Mouse (Mus musculus): ENCODE measurements around the gene Pdcd2. TPM values are rescaled to one million over a fixed set of nuclear protein-coding genes. Genes with fewer than 3 reads are reported as not detected.

The Pdcd2 gene
- total RNA-seq, 2 experiments from 2014 or later = 8.4 to 8.8 TPM

DNA sequence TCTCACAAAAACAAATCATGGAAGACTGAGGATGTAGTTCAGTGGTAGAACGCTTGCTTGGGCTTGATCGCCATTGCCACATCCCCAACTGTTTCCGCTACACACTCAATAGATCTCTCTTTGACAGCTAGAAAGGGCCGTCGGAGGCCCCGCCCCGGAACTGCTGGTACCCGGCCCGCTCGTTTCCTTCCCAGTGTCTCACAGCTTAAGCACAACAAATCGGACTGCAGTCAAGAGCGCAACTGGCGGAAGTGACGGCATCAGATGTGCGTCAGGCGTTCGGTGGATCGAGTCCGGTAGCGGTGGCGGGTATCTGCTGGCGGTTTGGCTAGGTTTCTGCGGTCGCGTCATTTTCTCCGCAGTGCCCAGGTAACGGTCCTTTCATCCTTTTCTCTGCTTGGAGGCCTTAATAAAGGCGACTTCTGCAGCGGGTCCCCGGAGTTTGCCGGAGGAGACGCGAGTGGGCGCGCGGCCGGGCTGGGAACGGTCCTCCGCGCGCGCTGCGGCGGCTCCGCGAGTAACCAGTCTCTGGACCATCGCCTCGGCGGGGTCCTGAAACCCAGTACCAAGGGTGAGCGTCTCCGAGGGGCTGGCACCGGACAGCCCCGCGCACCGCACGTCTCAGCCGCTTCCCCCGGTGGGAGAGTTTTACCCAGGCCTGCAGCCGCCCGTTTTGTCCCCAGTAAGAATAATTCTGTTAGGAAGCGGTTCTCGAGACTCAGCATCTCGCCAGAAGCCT is 27.3 kb downstream of the Pdcd2 start, which contains the start of the genes Psmb1 and Tbp:
Gene Psmb1, minus strand, starts transcription at position 96 of the 739 bp plus-strand sequence.
Gene Tbp, plus strand, starts transcription at position 233 of the 739 bp plus-strand sequence.
- ATAC-seq (replicated peaks; ENCODE audit: low FRiP score, poor library complexity, severe bottlenecking) = peak; percentile 89

DNA sequence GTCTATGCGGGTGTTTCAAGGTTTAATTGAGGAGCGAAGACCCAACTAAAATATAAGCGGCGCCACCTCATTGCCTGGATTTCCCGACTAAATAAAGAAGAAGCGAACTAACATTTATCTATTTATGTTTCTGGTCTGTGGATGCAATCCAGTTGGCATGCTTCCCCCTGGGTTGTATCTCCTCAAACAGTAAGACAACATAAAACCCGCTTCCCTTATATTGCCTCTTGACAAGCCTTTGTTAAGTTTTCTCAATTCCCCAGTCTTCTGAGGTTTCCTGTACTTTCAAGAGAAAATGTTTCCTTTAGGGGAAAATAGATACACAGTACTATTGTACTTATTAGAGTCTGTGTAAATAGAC is 28.4 kb downstream of the Pdcd2 start:
- ATAC-seq (replicated peaks; ENCODE audit: low FRiP score, poor library complexity, severe bottlenecking) = no peak

DNA sequence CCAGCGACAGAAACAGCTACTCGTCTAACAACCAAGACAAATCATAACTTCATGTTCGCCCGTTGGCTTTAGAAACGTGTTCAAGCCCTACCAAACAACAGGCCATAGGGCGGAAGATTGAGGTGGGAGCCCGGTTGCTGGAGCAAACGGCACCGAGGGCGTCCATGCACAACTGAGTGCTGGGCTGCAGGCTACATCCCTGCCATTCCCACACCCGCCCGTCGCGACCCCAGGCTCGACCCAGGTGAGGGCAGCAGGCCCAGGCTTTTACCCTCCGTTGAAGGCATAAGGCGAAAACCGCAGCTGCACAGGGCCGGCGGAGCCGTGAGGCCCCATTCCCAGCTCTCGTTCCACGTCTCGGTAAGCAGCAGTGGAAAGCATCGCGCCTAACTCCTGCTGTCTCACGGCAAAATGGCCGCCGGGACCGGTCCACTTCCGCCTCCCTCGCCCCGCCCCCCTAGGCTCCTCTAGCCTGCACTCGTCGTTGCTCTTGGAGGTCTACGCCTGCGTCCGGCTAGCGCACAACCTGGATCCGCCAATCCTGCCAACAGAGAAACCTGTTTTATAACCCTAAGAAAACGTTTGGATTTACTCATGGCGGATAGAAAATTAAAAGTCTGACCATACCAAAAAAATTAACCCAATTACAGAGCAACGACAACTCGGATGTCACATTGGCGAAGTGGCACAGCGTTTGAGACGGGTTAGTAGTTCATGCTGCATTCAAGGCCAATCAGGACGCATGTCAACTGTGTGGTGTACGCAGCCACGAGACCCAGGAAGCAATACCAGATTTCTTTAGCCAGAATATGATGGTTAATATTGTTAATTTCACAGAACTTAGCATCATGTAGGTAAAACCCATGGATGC is 29.0 kb downstream of the Pdcd2 start:
- peak; percentile 92 for ATAC-seq (replicated peaks; ENCODE audit: low FRiP score, poor library complexity, severe bottlenecking)

- no peak for ATAC-seq (replicated peaks; ENCODE audit: low FRiP score, poor library complexity, severe bottlenecking)
Measured at GRCm38 (mm10) chr17:15490542-15490941, 36.6 kb downstream of the Pdcd2 start.

DNA sequence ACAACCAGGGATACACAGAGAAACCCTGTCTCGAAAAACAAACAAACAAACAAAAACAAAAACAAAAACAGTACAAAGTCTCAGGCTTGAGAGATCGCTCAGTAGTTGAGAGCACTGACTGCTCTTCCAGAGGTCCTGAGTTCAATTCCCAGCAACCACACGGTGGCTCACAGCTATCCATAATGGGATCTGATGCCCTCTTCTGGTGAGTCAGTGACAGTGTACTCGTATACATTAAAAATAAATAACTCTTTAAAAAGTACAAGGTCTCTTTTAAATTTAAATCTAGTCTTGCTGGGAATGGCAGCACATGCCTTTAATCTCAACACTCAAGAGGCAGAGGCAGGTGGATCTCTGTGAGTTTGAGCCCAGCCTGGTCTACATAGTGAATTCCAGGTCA is 54.4 kb downstream of the Pdcd2 start:
- no peak for ATAC-seq (replicated peaks; ENCODE audit: low FRiP score, poor library complexity, severe bottlenecking)

Other genes starting within 250 kb of the Pdcd2 start
- gene Dll1, start 150.4 kb downstream of the Pdcd2 start, total RNA-seq (2015; ENCODE audit: low replicate concordance) = not detected in 2 replicates
- not detected in 2 replicates for gene Dll1, start 150.4 kb downstream of the Pdcd2 start, total RNA-seq (2017; ENCODE audit: low replicate concordance)
- 0.36 and 2.9 TPM in 2 replicates for gene Fam120b, start 131.1 kb downstream of the Pdcd2 start, total RNA-seq (2015; ENCODE audit: low replicate concordance)
- 2.8 and 5.9 TPM in 2 replicates for gene Fam120b, start 131.1 kb downstream of the Pdcd2 start, total RNA-seq (2017; ENCODE audit: low replicate concordance)
- 54.8 and 67.9 TPM in 2 replicates for gene Psmb1, start 27.6 kb downstream of the Pdcd2 start, total RNA-seq (2015; ENCODE audit: low replicate concordance)
- gene Psmb1, start 27.6 kb downstream of the Pdcd2 start, total RNA-seq (2017; ENCODE audit: low replicate concordance) = 65.8 and 82.7 TPM in 2 replicates
- 66.7 and 82.2 TPM in 2 replicates for gene Tbp, start 27.4 kb downstream of the Pdcd2 start, total RNA-seq (2015; ENCODE audit: low replicate concordance)
- gene Tbp, start 27.4 kb downstream of the Pdcd2 start, total RNA-seq (2017; ENCODE audit: low replicate concordance) = 44.2 and 47.7 TPM in 2 replicates
- 5.0 TPM in 1 of 2 replicates, not detected in the other for gene Prdm9, start 37.1 kb upstream of the Pdcd2 start, total RNA-seq (2015; ENCODE audit: low replicate concordance)
- 0.13 and 2.2 TPM in 2 replicates for gene Prdm9, start 37.1 kb upstream of the Pdcd2 start, total RNA-seq (2017; ENCODE audit: low replicate concordance)
- gene Chd1, start 177.7 kb upstream of the Pdcd2 start, total RNA-seq (2015; ENCODE audit: low replicate concordance) = 37.7 and 50.8 TPM in 2 replicates
- gene Chd1, start 177.7 kb upstream of the Pdcd2 start, total RNA-seq (2017; ENCODE audit: low replicate concordance) = 57.9 and 63.3 TPM in 2 replicates

Measured in erythroid progenitor cell, adult 5-6 weeks (primary cell).